In genomic region chr12:81128693-81129092, GRCm38 (mm10) we compare ENCODE assay signal across 24 mouse cellular contexts.
A peak's percentile ranks its signal among the peaks of the same experiment; 100 is the strongest.
DNase-seq lines count a peak whose midpoint lies in the region; ATAC-seq and TF ChIP-seq lines count a peak whose summit lies in the region.
"Had no signal": no experiment of that assay in that cellular context is flagged by ENCODE, and none has a peak within 500 bp of the region (broad histone marks: within the 10 kb centered on the region; RNA-seq: fewer than 3 reads in every experiment).

No protein-coding gene starts in this region.

- no peaks in the 10 kb centered on the region for H3K9me3 ChIP-seq in midbrain, embryonic 10.5 days (replicated peaks)
- H3K9me3 ChIP-seq: G1E had no signal

- intact Hi-C loops in heart, postnatal 14 days (cut with DNase I), result no loop called here

- no peak for TF ChIP-seq CTCF in cerebellum, adult 2 months (IDR thresholded peaks at IDR 0.05; ENCODE audit: borderline replicate concordance, insufficient read depth, low read depth, low read length)

- DNase-seq in cerebellum, postnatal 10 days, result no peak
- no peak for DNase-seq in cerebellum, adult 2 months
- no peak for DNase-seq in cerebellum, postnatal 25 days
- DNase-seq in heart, adult 11 months, result peak; percentile 21
- DNase-seq in heart, postnatal 14 days, result no peak
- peak; percentile 65 for DNase-seq in brain, adult 2 months (ENCODE audit: low read depth, low spot score)
- no peak for DNase-seq in midbrain, embryonic 10.5 days (ENCODE audit: low spot score)
- DNase-seq: adrenal gland, adult 2 months; adrenal gland, adult 8-10 months; adrenal gland, postnatal 10 days; adrenal gland, postnatal 14 days; adrenal gland, postnatal 25 days; adrenal gland, postnatal 36 days; B cell, adult 2 months; cerebellum, adult 11 months; cerebellum, adult 11-12 months; cerebellum, adult 18-20 months; cerebellum, adult 8-10 months had no signal

- no peaks in the 10 kb centered on the region for H3K27me3 ChIP-seq in cerebellum, adult 2 months (ENCODE audit: control insufficient read depth, insufficient read depth, low read length)
- H3K27me3 ChIP-seq in midbrain, embryonic 10.5 days (ENCODE audit: low read depth, poor library complexity, severe bottlenecking), result no peaks in the 10 kb centered on the region
- H3K27me3 ChIP-seq: CH12.LX had no signal

- 0 out of 2 replicates have a peak overlapping the region, but pooled peaks have one; percentile 33 for H3K27ac ChIP-seq in cerebellum, adult 2 months (ENCODE audit: insufficient read depth, low read length)
- H3K27ac ChIP-seq in midbrain, embryonic 10.5 days (replicated peaks), result no peak overlapping the region

- peaks cover 12% of the 10 kb centered on the region for H3K4me1 ChIP-seq in cerebellum, adult 2 months (ENCODE audit: control insufficient read depth, insufficient read depth, low read length)
- H3K4me1 ChIP-seq in midbrain, embryonic 10.5 days, result peaks cover 13% of the 10 kb centered on the region

- ATAC-seq in cerebellum, adult (ENCODE audit: insufficient number of reproducible peaks, low FRiP score, low TSS enrichment), result 0 out of 2 replicates have a peak, but pooled peaks have one; percentile 54
- ATAC-seq: activated CD4-positive, CD25-positive, alpha-beta regulatory T cell, adult 4 months; CD4-positive, CD25-positive, alpha-beta regulatory T cell, adult 4 months; Patski had no signal

- H3K36me3 ChIP-seq in midbrain, embryonic 10.5 days, result no peaks in the 10 kb centered on the region

- TF ChIP-seq POLR2A in cerebellum, adult 2 months (IDR thresholded peaks at IDR 0.05; ENCODE audit: borderline replicate concordance, insufficient read depth, low read length), result no peak

- H3K4me3 ChIP-seq in cerebellum, adult 2 months (replicated peaks; ENCODE audit: insufficient read depth, low read depth, low read length), result no peak overlapping the region
- H3K4me3 ChIP-seq in midbrain, embryonic 10.5 days, result no peak overlapping the region

- WGBS in cerebellum, adult 2 months, result 62% methylated on average over 5 of the region's 5 CpGs
- 85% methylated on average over 5 of the region's 5 CpGs for WGBS in midbrain, embryonic 10.5 days

Comparison
In these comparisons a context has a peak if more than half of its experiments do, and no peak if none do; other contexts are left out.
1. DNase-seq: peak in heart, adult 11 months (single experiment) and brain, adult 2 months (single experiment); none in cerebellum, postnatal 10 days (0 of 2), cerebellum, adult 2 months (0 of 2), cerebellum, postnatal 25 days (0 of 2), heart, postnatal 14 days (0 of 2) and midbrain, embryonic 10.5 days (single experiment).